Mouse (Mus musculus): ENCODE results near the gene Slc38a6. TPM values are rescaled to one million over a fixed set of nuclear protein-coding genes. Genes with fewer than 3 reads are reported as not detected.
A peak's percentile ranks its signal among the peaks of the same experiment; 100 is the strongest.

The Slc38a6 gene
- total and polyA plus RNA-seq, 3 experiments: 3.1 to 6.1 TPM; not detected in 1

GRCm38 (mm10) chr12:73324180-73324586 is 37.6 kb downstream of the Slc38a6 start:
- H3K4me1 ChIP-seq (ENCODE audit: control insufficient read depth in 1 of 2, insufficient read depth in 2 of 2, low read length in 2 of 2): no peaks in the 10 kb centered on the region; a peak in 1 of 4 replicates
- no peaks in the 10 kb centered on the region for H3K9me3 ChIP-seq (replicated peaks; ENCODE audit: insufficient read depth, low read length)
- H3K27ac ChIP-seq (ENCODE audit: control insufficient read depth, low read depth, low read length): no peak overlapping the region
- H3K9ac ChIP-seq (ENCODE audit: control insufficient read depth, low read depth, low read length, poor library complexity, severe bottlenecking): no peak overlapping the region
- DNase-seq (ENCODE audit: low read depth, low spot score): no peak
- no peaks in the 10 kb centered on the region for H3K36me3 ChIP-seq (ENCODE audit: control insufficient read depth in 1 of 2, insufficient read depth in 2 of 2, low read length in 2 of 2)
- no peak overlapping the region for H3K4me3 ChIP-seq (ENCODE audit: control insufficient read depth in 1 of 2, insufficient read depth in 1 of 2, low read depth in 2 of 2, low read length in 2 of 2)
- no peaks in the 10 kb centered on the region for H3K27me3 ChIP-seq (ENCODE audit: control insufficient read depth in 1 of 2, insufficient read depth in 2 of 2, low read length in 2 of 2)
- TF ChIP-seq JUND (IDR thresholded peaks at IDR 0.05; ENCODE audit: low read depth, low read length) (no peak), RCOR1 (IDR thresholded peaks at IDR 0.05; ENCODE audit: low read depth, low read length) (no peak), MEF2A (IDR thresholded peaks at IDR 0.05; ENCODE audit: extremely low read depth, insufficient replicate concordance, low read depth, low read length, poor library complexity, severe bottlenecking) (no peak), CHD2 (IDR thresholded peaks at IDR 0.05; ENCODE audit: low read length) (no peak), ZKSCAN1 (IDR thresholded peaks at IDR 0.05; ENCODE audit: low read depth, low read length) (no peak), MAFK (IDR thresholded peaks at IDR 0.05; ENCODE audit: borderline replicate concordance, low read depth, low read length) (no peak), SMC3 (IDR thresholded peaks at IDR 0.05; ENCODE audit: low read depth, low read length) (no peak), MAX (IDR thresholded peaks at IDR 0.05; ENCODE audit: low read length) (no peak), POLR2AphosphoS5 (IDR thresholded peaks at IDR 0.05; ENCODE audit: borderline replicate concordance, low read depth, low read length) (no peak), CHD1 (IDR thresholded peaks at IDR 0.05; ENCODE audit: low read depth, low read length) (no peak), ZMIZ1 (IDR thresholded peaks at IDR 0.05; ENCODE audit: low read depth, low read length) (no peak), RAD21 (IDR thresholded peaks at IDR 0.05; ENCODE audit: low read depth, low read length) (no peak), ELF1 (IDR thresholded peaks at IDR 0.05; ENCODE audit: low read depth, low read length) (no peak), ZC3H11A (IDR thresholded peaks at IDR 0.05; ENCODE audit: low read depth, low read length) (no peak), MYB (IDR thresholded peaks at IDR 0.05; ENCODE audit: low read depth, low read length) (no peak), ETS1 (IDR thresholded peaks at IDR 0.05; ENCODE audit: low read depth, low read length) (no peak)
- no peaks in the 10 kb centered on the region for H3K79me2 ChIP-seq (ENCODE audit: control insufficient read depth, insufficient read depth, low read length, poor library complexity)

- no peaks in the 10 kb centered on the region; a peak in 1 of 4 replicates for H3K4me1 ChIP-seq (ENCODE audit: control insufficient read depth in 1 of 2, insufficient read depth in 2 of 2, low read length in 2 of 2)
- no peak overlapping the region for H3K9ac ChIP-seq (ENCODE audit: control insufficient read depth, low read depth, low read length, poor library complexity, severe bottlenecking)
- DNase-seq (ENCODE audit: low read depth, low spot score): peak; percentile 26
- H3K27me3 ChIP-seq (ENCODE audit: control insufficient read depth in 1 of 2, insufficient read depth in 2 of 2, low read length in 2 of 2): no peaks in the 10 kb centered on the region
- no peak overlapping the region for H3K4me3 ChIP-seq (ENCODE audit: control insufficient read depth in 1 of 2, insufficient read depth in 1 of 2, low read depth in 2 of 2, low read length in 2 of 2)
- TF ChIP-seq RAD21 (IDR thresholded peaks at IDR 0.05; ENCODE audit: low read depth, low read length) (peak; percentile 30), SMC3 (IDR thresholded peaks at IDR 0.05; ENCODE audit: low read depth, low read length) (peak; percentile 40; the same call in 1 of the 2 replicates), CTCF (IDR thresholded peaks at IDR 0.05 in 2 of 3, conservative IDR thresholded peaks at IDR 0.05 in 1 of 3; ENCODE audit: control insufficient read depth in 1 of 3, insufficient read depth in 1 of 3, low read depth in 2 of 3, low read length in 3 of 3, poor library complexity in 1 of 3, severe bottlenecking in 1 of 3) (peak in 2 of 3 experiments; percentile 12 to 27; a peak in 2 of 6 replicates), NELFE (IDR thresholded peaks at IDR 0.05; ENCODE audit: low read depth, low read length) (no peak), CHD2 (IDR thresholded peaks at IDR 0.05; ENCODE audit: low read length) (no peak)
- H3K9me3 ChIP-seq (replicated peaks; ENCODE audit: insufficient read depth, low read length): no peaks in the 10 kb centered on the region
- no peaks in the 10 kb centered on the region for H3K36me3 ChIP-seq (ENCODE audit: control insufficient read depth in 1 of 2, insufficient read depth in 2 of 2, low read length in 2 of 2)
- H3K27ac ChIP-seq (ENCODE audit: control insufficient read depth, low read depth, low read length): no peak overlapping the region
- H3K79me2 ChIP-seq (ENCODE audit: control insufficient read depth, insufficient read depth, low read length, poor library complexity): no peaks in the 10 kb centered on the region
These were observed 38.2 kb downstream of the Slc38a6 start for GRCm38 (mm10) chr12:73324742-73325141.
